Mouse (Mus musculus) WW6 (cell line): ENCODE results near the gene AI854703.

Experiments
- DNase-seq: peaks from one replicate; pipeline ENCODE4 v3.0.0-alpha.2; 2013; ENCODE audit warnings: low read depth, low spot score

Gene AI854703

GRCm38 (mm10) chr6:48650041-48650440, 23.5 kb downstream of the AI854703 start:
- DNase-seq: no peak

DNA sequence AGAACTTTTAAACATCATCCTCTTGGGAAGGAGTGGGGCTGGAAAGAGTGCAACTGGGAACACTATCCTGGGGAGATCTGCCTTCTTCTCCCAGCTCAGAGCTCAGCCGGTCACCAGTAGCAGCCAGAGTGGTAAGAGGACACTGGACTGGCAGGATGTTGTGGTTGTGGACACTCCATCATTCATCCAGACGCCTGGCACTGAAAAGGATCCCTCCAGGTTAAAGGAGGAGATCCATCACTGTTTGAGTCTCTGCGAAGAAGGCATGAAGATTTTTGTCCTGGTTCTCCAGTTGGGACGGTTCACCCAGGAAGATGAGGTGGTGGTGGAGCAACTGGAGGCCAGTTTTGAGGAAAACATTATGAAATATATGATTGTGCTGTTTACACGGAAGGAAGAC, 32.2 kb downstream of the AI854703 start:
- no peak for DNase-seq

DNA sequence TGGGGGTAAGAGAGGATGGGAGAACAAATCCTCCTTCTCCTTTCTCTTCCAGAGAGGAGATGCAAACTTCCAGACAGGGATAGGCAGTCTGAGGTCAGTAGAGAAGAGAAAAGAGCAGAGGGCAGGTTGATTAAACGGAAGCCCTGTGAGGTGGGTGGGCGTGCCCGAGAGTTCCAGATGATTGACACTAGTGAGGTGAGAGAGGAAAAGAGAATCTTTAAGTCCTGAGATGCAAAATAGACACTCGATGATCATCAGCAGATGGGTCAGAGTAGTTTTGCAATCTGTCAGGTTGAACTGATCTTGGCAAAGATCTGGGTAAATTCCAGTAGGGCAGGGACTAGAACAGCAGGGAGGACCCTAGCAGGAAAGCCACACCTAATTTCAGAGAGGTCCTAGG, 38.2 kb downstream of the AI854703 start:
- DNase-seq: no peak

DNA sequence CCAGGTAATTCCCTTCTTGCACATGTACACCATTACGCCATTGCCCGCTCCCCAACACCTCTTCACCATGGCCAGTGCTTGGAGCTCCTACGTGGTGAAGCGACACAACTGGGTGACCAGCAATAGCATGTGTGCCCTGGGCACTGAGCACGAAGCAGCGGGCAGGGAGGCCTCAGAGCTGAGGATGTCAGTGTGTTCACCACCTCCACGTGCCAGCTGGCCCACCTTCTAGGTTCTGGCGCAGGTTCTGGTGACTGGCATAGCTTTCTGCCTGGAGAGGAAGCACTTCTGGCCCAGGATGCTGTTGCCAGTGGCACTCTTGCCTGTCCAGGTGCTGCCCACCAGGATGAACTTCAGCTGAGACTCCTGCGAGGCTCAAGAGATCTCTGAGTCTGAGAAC, 38.9 kb downstream of the AI854703 start:
- no peak for DNase-seq

- DNase-seq: no peak
These were observed 39.6 kb downstream of the AI854703 start for GRCm38 (mm10) chr6:48666159-48666586.

GRCm38 (mm10) chr6:48668022-48668421, 41.5 kb downstream of the AI854703 start:
- DNase-seq: no peak

- no peak for DNase-seq
These were observed 42.9 kb downstream of the AI854703 start for GRCm38 (mm10) chr6:48669446-48669969.

DNA sequence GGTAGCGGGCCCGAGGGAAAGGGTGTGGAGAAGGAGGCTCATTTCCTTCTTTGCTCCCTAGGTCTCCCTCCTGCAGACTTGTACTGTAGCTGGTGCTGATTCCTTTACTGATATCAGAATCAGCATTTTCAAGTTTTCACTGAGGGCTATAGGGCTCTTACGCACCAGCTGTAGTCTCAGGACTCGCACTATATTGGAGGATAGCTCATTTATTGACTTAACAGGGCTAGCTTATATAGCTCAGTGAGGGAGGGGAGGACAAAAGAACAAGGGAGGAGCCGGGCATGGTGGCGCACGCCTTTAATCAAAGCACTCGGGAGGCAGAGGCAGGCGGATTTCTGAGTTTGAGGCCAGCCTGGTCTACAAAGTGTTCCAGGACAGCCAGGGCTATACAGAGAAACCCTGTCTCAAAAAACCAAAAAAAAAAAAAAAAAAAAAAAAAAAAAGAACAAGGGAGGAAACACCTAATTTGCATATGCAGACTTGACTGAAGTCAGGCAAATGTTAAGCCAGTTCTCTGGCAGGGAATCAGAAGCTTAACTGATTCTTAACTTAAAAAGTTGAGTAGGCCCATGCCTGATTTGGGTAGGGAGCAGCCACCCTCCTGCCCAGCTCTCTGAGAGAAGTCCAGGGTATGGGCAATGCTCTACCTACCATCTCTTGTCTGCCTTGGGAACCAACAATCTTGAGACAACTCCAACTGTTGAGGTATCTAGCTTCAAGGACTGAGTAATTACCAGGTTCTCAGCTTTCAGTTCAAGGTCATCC, 47.9 kb downstream of the AI854703 start:
- no peak for DNase-seq

- DNase-seq: no peak
These were observed 48.9 kb downstream of the AI854703 start for GRCm38 (mm10) chr6:48675400-48675930.

DNA sequence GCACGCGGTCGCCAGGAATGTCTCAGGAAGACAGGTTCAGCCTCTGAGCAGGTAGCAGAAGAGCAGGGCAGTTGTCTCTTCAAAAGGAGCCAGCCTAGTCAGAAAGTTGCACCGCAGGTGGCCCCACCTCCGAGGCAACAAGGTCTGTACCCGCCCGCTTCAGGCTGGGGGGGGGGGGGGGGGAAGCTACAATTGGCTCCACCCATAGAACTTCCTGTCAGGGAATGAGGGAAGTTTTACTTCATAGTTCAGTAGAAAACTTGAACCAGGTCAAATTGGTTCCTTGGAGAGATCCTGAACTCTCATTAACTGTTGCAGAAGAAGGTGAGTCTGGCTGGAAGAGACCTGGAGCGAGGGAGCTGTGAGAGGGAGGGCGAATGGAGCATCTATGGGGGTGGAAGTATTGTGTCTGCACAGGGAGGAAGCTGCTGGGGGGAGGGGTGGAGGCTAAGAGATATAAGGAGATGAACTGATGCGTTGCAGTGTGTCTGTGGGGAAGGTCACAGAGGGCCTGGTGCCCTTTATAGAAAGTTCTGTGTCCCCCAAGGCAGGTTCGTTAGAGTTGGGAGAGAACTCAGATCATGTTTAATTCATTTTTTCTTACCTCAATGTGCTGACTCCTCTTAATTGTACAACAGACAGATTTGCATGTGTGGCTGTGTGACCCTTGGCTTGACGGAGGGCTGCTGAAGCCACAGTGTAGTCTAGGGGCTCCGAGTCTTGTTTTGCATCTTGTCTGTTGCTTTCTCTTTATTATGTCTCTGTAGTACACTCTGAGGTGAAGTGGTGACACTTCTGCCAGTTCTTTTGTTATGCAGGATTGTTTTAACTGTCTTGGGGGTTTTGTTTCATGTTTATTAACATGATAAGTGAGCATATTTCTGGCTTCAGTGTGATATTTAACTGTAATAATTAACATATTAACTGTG, 49.6 kb downstream of the AI854703 start, which contains the start of gene Gimap9:
Gene Gimap9 (plus strand): TSS at position 199 of the 929 bp plus-strand sequence.
- peak; percentile 36 for DNase-seq

DNA sequence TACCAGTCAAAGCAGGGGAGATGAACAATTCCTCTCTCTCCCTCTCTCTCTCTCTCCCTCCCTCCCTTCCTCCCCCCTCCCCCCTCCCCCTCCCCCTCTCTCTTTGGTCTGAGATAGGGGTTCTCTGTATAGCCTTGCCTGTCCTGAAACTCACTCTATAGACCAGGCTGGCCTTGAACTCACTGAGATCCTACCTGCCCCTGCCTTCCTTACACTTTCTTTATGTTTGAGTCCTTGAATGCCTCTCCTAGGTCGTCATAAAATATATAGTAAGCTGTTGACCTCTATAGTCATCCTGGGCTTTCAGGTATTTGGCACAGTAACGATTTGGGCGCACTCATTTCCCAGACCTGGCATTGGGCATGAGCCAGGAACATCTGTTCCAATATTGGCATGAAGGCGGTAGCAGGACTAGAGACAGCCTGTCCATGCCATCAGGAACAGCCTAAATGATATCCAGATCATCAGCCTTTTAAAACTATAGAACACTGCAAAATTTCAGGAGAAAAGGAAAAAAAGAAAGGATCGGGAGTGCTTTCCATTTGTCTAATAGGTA, 50.4 kb downstream of the AI854703 start:
- no peak for DNase-seq

GRCm38 (mm10) chr6:48677492-48678345, 51.2 kb downstream of the AI854703 start:
- no peak for DNase-seq

GRCm38 (mm10) chr6:48678391-48678790, 51.8 kb downstream of the AI854703 start:
- DNase-seq: no peak

- DNase-seq: no peak
These were observed 53.1 kb downstream of the AI854703 start for GRCm38 (mm10) chr6:48679701-48680100.

GRCm38 (mm10) chr6:48680421-48680820, 53.9 kb downstream of the AI854703 start:
- DNase-seq: no peak

DNA sequence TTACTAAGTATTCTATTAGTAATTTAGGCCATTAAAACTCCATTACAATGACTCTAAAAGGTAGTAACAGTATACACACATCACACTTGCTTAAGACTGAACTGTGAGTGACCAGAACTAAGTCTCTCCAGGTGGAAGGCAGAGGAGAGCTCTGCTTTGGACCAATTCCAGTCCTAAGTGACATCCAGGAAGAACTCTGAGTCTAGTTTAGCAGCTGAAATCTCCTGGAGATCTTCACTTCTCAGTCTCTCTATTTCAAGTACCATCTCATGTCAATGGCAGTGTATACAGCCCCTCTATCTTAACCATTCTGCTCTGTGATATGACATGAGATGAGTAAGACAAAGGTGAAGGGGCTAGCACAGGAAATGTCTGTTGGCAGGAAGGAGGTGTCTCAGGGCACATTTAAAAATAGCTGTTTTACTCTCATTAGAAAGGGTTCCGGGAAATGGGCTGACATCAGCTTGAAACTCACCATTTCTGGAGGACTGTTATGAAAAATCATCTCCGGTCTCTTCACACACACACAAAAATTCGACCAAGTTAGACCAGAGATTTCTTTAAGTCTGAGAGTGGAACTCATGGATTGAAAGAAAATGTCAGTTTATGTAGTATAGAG, 55.0 kb downstream of the AI854703 start:
- no peak for DNase-seq

- no peak for DNase-seq
These were observed 55.7 kb downstream of the AI854703 start for GRCm38 (mm10) chr6:48682271-48682670.
